Mouse (Mus musculus) MEL (cell line): ENCODE data around the gene Atxn10. TPM values are rescaled to one million over a fixed set of nuclear protein-coding genes. Genes with fewer than 3 reads are reported as not detected.

Experiments used
- DNase-seq: peaks from one replicate; pipeline ENCODE4 v3.0.0; 2011; ENCODE audit warnings: low read depth, low spot score
- H3K27ac ChIP-seq: 2 replicates; pipeline ENCODE4 v1.5.1; 2012; ENCODE audit warnings: low read depth, mild to moderate bottlenecking, control low read depth, low read length, moderate library complexity; ENCODE audit not compliant: control insufficient read depth
- H3K27me3 ChIP-seq, 2 experiments: fragments of 150-350 bp in 1 of 2; sonication (generic) in 1 of 2; 2 replicates each; pipeline ENCODE4 v1.6.1; 2012; ENCODE audit warnings: low read length in 2 of 2, mild to moderate bottlenecking in 2 of 2, improper control_type of control experiment in 1 of 2, moderate library complexity in 1 of 2; ENCODE audit not compliant: insufficient read depth in 2 of 2, control insufficient read depth in 1 of 2
- H3K36me3 ChIP-seq, 2 experiments: 2 replicates each; pipeline ENCODE4 v1.6.1; 2012 to 2014; ENCODE audit warnings: low read length in 2 of 2, improper control_type of control experiment in 1 of 2, inconsistent platforms in 1 of 2, mild to moderate bottlenecking in 1 of 2; ENCODE audit not compliant: insufficient read depth in 2 of 2, control insufficient read depth in 1 of 2
- H3K4me1 ChIP-seq, 2 experiments: fragments of 150-350 bp in 1 of 2; sonication (generic) in 1 of 2; 2 replicates each; pipeline ENCODE4 v1.6.1; 2012; ENCODE audit warnings: low read length in 2 of 2, improper control_type of control experiment in 1 of 2, mild to moderate bottlenecking in 1 of 2; ENCODE audit not compliant: insufficient read depth in 2 of 2, control insufficient read depth in 1 of 2
- H3K4me3 ChIP-seq, 2 experiments: fragments of 150-350 bp in 1 of 2; sonication (generic) in 1 of 2; 2 replicates each; pipeline ENCODE4 v1.5.1; 2012; ENCODE audit warnings: low read depth in 2 of 2, low read length in 2 of 2, mild to moderate bottlenecking in 2 of 2, moderate library complexity in 2 of 2, control low read depth in 1 of 2, improper control_type of control experiment in 1 of 2; ENCODE audit not compliant: control insufficient read depth in 1 of 2, insufficient read depth in 1 of 2
- H3K79me2 ChIP-seq: 2 replicates; pipeline ENCODE4 v1.6.1; 2012; ENCODE audit warnings: mild to moderate bottlenecking, low read length, moderate library complexity; ENCODE audit not compliant: control insufficient read depth, poor library complexity, insufficient read depth
- H3K9ac ChIP-seq: 2 replicates; pipeline ENCODE4 v1.6.1; 2012; ENCODE audit warnings: low read depth, mild to moderate bottlenecking, control low read depth, low read length, moderate library complexity; ENCODE audit not compliant: control insufficient read depth, poor library complexity, severe bottlenecking
- H3K9me3 ChIP-seq: fragments of 150-350 bp; sonication (generic); replicated peaks from 2 replicates; pipeline ENCODE4 v1.6.1; 2012; ENCODE audit warnings: mild to moderate bottlenecking, low read length, improper control_type of control experiment, moderate library complexity; ENCODE audit not compliant: insufficient read depth
- BHLHE40 ChIP-seq: IDR thresholded peaks from 2 replicates; pipeline ENCODE4 v1.6.1; 2012; ENCODE audit warnings: low read depth, mild to moderate bottlenecking, inconsistent platforms, low read length, improper control_type of control experiment, borderline replicate concordance
- CHD2 ChIP-seq: IDR thresholded peaks from 2 replicates; pipeline ENCODE4 v1.6.1; 2011; ENCODE audit warnings: low read length, improper control_type of control experiment
- CTCF ChIP-seq, 3 experiments: IDR thresholded peaks in 2 of 3; conservative IDR thresholded peaks in 1 of 3; 2 replicates each; pipeline ENCODE4 v1.5.1; 2011 to 2012; ENCODE audit warnings: low read length in 3 of 3, low read depth in 2 of 3, mild to moderate bottlenecking in 2 of 3, improper control_type of control experiment in 1 of 3, inconsistent platforms in 1 of 3, mixed read lengths in 1 of 3, moderate library complexity in 1 of 3; ENCODE audit not compliant: control insufficient read depth in 1 of 3, insufficient read depth in 1 of 3, poor library complexity in 1 of 3, severe bottlenecking in 1 of 3
- ELF1 ChIP-seq: IDR thresholded peaks from 2 replicates; pipeline ENCODE4 v1.6.1; 2014; ENCODE audit warnings: low read depth, mild to moderate bottlenecking, inconsistent platforms, low read length, improper control_type of control experiment, moderate library complexity
- GABPA ChIP-seq: IDR thresholded peaks from 2 replicates; pipeline ENCODE4 v1.6.1; 2012; ENCODE audit warnings: low read depth, mild to moderate bottlenecking, inconsistent platforms, low read length, improper control_type of control experiment, moderate library complexity
- GATA1 ChIP-seq: IDR thresholded peaks from 2 replicates; pipeline ENCODE4 v1.6.1; 2011; ENCODE audit warnings: low read depth, low read length, improper control_type of control experiment
- HCFC1 ChIP-seq: IDR thresholded peaks from 2 replicates; pipeline ENCODE4 v1.6.1; 2012; ENCODE audit warnings: low read depth, mild to moderate bottlenecking, inconsistent platforms, low read length, improper control_type of control experiment, moderate library complexity
- MAFK ChIP-seq: IDR thresholded peaks from 2 replicates; pipeline ENCODE4 v1.6.1; 2011; ENCODE audit warnings: low read depth, mild to moderate bottlenecking, low read length, improper control_type of control experiment, borderline replicate concordance
- MAX ChIP-seq: IDR thresholded peaks from 2 replicates; pipeline ENCODE4 v1.6.1; 2011; ENCODE audit warnings: low read length, improper control_type of control experiment
- MAZ ChIP-seq: IDR thresholded peaks from 2 replicates; pipeline ENCODE4 v1.6.1; 2012; ENCODE audit warnings: low read depth, mild to moderate bottlenecking, inconsistent platforms, low read length, improper control_type of control experiment
- MXI1 ChIP-seq: IDR thresholded peaks from 2 replicates; pipeline ENCODE4 v1.6.1; 2011; ENCODE audit warnings: mild to moderate bottlenecking, low read depth, low read length, improper control_type of control experiment
- MYB ChIP-seq: IDR thresholded peaks from 2 replicates; pipeline ENCODE4 v1.6.1; 2011; ENCODE audit warnings: mild to moderate bottlenecking, low read depth, low read length, improper control_type of control experiment
- POLR2AphosphoS2 ChIP-seq: IDR thresholded peaks from 2 replicates; pipeline ENCODE4 v1.6.1; 2011; ENCODE audit warnings: low read length, improper control_type of control experiment
- POLR2AphosphoS5 ChIP-seq: IDR thresholded peaks from 2 replicates; pipeline ENCODE4 v1.6.1; 2012; ENCODE audit warnings: low read depth, borderline replicate concordance, mild to moderate bottlenecking, inconsistent platforms, low read length, moderate library complexity, mixed read lengths
- RAD21 ChIP-seq: IDR thresholded peaks from 2 replicates; pipeline ENCODE4 v1.6.1; 2011; ENCODE audit warnings: mild to moderate bottlenecking, low read depth, low read length, improper control_type of control experiment
- SIN3A ChIP-seq: IDR thresholded peaks from 2 replicates; pipeline ENCODE4 v1.6.1; 2012; ENCODE audit warnings: low read length, improper control_type of control experiment, inconsistent platforms
- SMC3 ChIP-seq: IDR thresholded peaks from 2 replicates; pipeline ENCODE4 v1.6.1; 2011; ENCODE audit warnings: low read depth, low read length, improper control_type of control experiment
- TAL1 ChIP-seq: IDR thresholded peaks from 2 replicates; pipeline ENCODE4 v1.6.1; 2012; ENCODE audit warnings: mild to moderate bottlenecking, inconsistent platforms, low read length, moderate library complexity, mixed read lengths
- TCF12 ChIP-seq: IDR thresholded peaks from 2 replicates; pipeline ENCODE4 v1.6.1; 2014; ENCODE audit warnings: low read depth, mild to moderate bottlenecking, inconsistent platforms, low read length, improper control_type of control experiment, moderate library complexity
- USF2 ChIP-seq, 2 experiments: IDR thresholded peaks; 2 replicates each; pipeline ENCODE4 v1.6.1; 2011 to 2012; ENCODE audit warnings: improper control_type of control experiment in 2 of 2, low read length in 2 of 2, borderline replicate concordance in 1 of 2, inconsistent platforms in 1 of 2, low read depth in 1 of 2, mild to moderate bottlenecking in 1 of 2; ENCODE audit not compliant: insufficient read depth in 1 of 2
- ZC3H11A ChIP-seq: IDR thresholded peaks from 2 replicates; pipeline ENCODE4 v1.6.1; 2012; ENCODE audit warnings: low read depth, mild to moderate bottlenecking, inconsistent platforms, low read length, improper control_type of control experiment
- ZKSCAN1 ChIP-seq: IDR thresholded peaks from 2 replicates; pipeline ENCODE4 v1.6.1; 2012; ENCODE audit warnings: low read depth, mild to moderate bottlenecking, inconsistent platforms, low read length, improper control_type of control experiment, moderate library complexity
- ZMIZ1 ChIP-seq: IDR thresholded peaks from 2 replicates; pipeline ENCODE4 v1.6.1; 2012; ENCODE audit warnings: low read depth, mild to moderate bottlenecking, inconsistent platforms, low read length, improper control_type of control experiment, moderate library complexity
- ZNF384 ChIP-seq: IDR thresholded peaks from 2 replicates; pipeline ENCODE4 v1.6.1; 2012; ENCODE audit warnings: low read depth, mild to moderate bottlenecking, inconsistent platforms, low read length, improper control_type of control experiment
- polyA plus RNA-seq, 2 experiments: library from polyadenylated mRNA; stranded (reverse) in 1 of 2; unstranded in 1 of 2; fragments of >175 nt in 1 of 2; fragments of >200 nt in 1 of 2; gene quantifications; 2 replicates each; pipeline versions ENCODE4 v1.2.1 to v1.2.4; 2012; ENCODE audit warnings: low replicate concordance in 2 of 2, low read depth in 1 of 2; ENCODE audit not compliant: insufficient read length in 2 of 2, insufficient read depth in 1 of 2, missing spikeins in 1 of 2
- total RNA-seq: library from RNA; depleted of rRNA; stranded (reverse); fragments of 300-350 nt; gene quantifications from 2 replicates; pipeline ENCODE4 v1.2.3, GENCODE M21; 2012

The Atxn10 gene
- total and polyA plus RNA-seq, 3 experiments, result 24.5 to 75.6 (median 45.0) TPM

DNA sequence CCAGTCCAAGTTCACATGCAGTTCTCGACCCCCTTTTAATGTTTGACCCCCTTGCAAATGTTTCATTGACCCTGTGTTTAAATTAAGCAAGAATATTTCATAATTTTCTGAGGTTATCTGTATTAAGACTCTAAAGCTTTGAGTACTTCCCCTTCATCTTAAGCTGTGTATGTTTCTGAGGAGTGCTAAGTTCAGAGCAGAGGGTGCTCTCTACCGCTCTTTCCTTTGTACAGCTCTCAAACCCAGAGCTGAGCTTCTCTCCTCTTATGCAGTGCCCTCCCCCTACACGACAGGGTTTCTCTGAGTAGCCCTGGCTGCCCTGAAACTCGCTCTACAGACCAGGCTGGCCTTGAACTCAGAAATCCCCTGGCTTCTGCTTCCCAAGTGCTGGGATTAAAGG is 23.9 kb downstream of the Atxn10 start:
- H3K79me2 ChIP-seq, result no peaks in the 10 kb centered on the region
- H3K4me3 ChIP-seq, result no peak overlapping the region
- no peaks in the 10 kb centered on the region for H3K27me3 ChIP-seq
- DNase-seq, result no peak
- no peaks in the 10 kb centered on the region for H3K9me3 ChIP-seq
- H3K27ac ChIP-seq, result no peak overlapping the region
- TF ChIP-seq ZKSCAN1 (no peak), BHLHE40 (no peak), CHD2 (no peak), ZNF384 (no peak), USF2 (IDR thresholded peaks at IDR 0.05; ENCODE audit: borderline replicate concordance in 1 of 2, insufficient read depth in 1 of 2, low read depth in 1 of 2, low read length in 2 of 2) (no peak), SMC3 (no peak), MAX (no peak), ZMIZ1 (no peak), TAL1 (no peak)
- no peaks in the 10 kb centered on the region for H3K4me1 ChIP-seq
- H3K9ac ChIP-seq, result no peak overlapping the region
- no peaks in the 10 kb centered on the region for H3K36me3 ChIP-seq

DNA sequence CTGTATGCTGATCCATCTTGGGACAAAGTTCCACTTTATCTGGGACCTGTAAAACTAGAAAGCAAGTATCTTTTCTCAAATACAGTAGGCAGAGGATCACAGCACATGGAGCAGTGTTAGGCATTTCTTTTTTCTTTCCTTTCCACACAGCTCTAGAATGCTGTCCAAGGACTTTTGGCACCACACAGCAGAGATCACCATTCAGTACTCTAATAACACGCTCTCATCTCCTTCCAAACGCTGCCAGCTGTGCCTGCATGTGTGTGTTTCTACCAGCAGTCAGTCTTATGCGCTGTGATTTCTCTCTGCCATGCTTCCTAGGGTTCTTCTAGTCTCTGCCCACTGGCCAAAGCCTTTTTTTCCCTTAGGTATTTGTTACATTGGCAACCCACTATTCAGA is 28.3 kb downstream of the Atxn10 start:
- Histone ChIP-seq H3K4me3 (no peak overlapping the region), H3K9me3 (no peaks in the 10 kb centered on the region), H3K36me3 (no peaks in the 10 kb centered on the region; a peak in 1 of 4 replicates), H3K27me3 (no peaks in the 10 kb centered on the region), H3K9ac (no peak overlapping the region), H3K79me2 (no peaks in the 10 kb centered on the region), H3K4me1 (no peaks in the 10 kb centered on the region)
- DNase-seq, result no peak
- no peak for TF ChIP-seq CTCF (IDR thresholded peaks at IDR 0.05 in 2 of 3, conservative IDR thresholded peaks at IDR 0.05 in 1 of 3; ENCODE audit: control insufficient read depth in 1 of 3, insufficient read depth in 1 of 3, low read depth in 2 of 3, low read length in 3 of 3, poor library complexity in 1 of 3, severe bottlenecking in 1 of 3)
- no peak for TF ChIP-seq MAZ
- no peak for TF ChIP-seq HCFC1
- no peak for TF ChIP-seq POLR2AphosphoS5
- TF ChIP-seq ZC3H11A, result no peak
- TF ChIP-seq MXI1, result no peak
- TF ChIP-seq SIN3A, result no peak
- no peak for TF ChIP-seq POLR2AphosphoS2
- no peak for TF ChIP-seq BHLHE40
- TF ChIP-seq RAD21, result no peak
- TF ChIP-seq MYB, result no peak
- TF ChIP-seq TCF12, result no peak
- TF ChIP-seq MAFK, result no peak
- TF ChIP-seq GATA1, result no peak
- TF ChIP-seq GABPA, result no peak
- TF ChIP-seq ZMIZ1, result no peak
- TF ChIP-seq ELF1, result no peak
- TF ChIP-seq ZNF384, result no peak
- TF ChIP-seq, all 39 proteins: peak for 0
- H3K27ac ChIP-seq, result no peak overlapping the region
